Mouse (Mus musculus): ENCODE measurements around the gene Il25. TPM values are rescaled to one million over a fixed set of nuclear protein-coding genes. Genes with fewer than 3 reads are reported as not detected.

Gene Il25
- polyA plus RNA-seq, 1 experiment from 2014 or later = 0.28 TPM

GRCm38 (mm10) chr14:54981934-54982333, 49.4 kb downstream of the Il25 start:
- H3K4me3 ChIP-seq (ENCODE audit: low read depth, low read length) = no peak overlapping the region
- no peak overlapping the region for H3K4me2 ChIP-seq (ENCODE audit: low read length)
- H3K27ac ChIP-seq (ENCODE audit: low read depth) = no peak overlapping the region
- H3K4me1 ChIP-seq (replicated peaks; ENCODE audit: control insufficient read depth, insufficient read depth, low read length) = no peaks in the 10 kb centered on the region
- H3K9ac ChIP-seq (ENCODE audit: low read length) = no peak overlapping the region
- H3K9me3 ChIP-seq (ENCODE audit: control insufficient read depth, low read length) = no peaks in the 10 kb centered on the region
- H3K36me3 ChIP-seq (ENCODE audit: control insufficient read depth, insufficient read depth, low read length) = no peaks in the 10 kb centered on the region
- H3K27me3 ChIP-seq (replicated peaks; ENCODE audit: control insufficient read depth, insufficient read depth, low read length) = no peaks in the 10 kb centered on the region
- no peak for ATAC-seq (replicated peaks; ENCODE audit: low FRiP score, low TSS enrichment, low read depth)
- WGBS = 95% methylated on average over 7 of the region's 7 CpGs
- no peak for DNase-seq (ENCODE audit: low spot score)

MicroRNAs encoded within 50 kb of the gene (microRNA counts, 519-probe panel; counts per million panel counts)
- microRNA mmu-miR-208a = not detected
- microRNA mmu-miR-208b = not detected

Small RNA genes lying within 50 kb of the gene (microRNA-seq; reads per million reads assigned to microRNA genes)
- gene Mir208a (2.0 reads per million, percentile 22 among the genes with 10 or more reads in this experiment), gene Mir208b (21.6 reads per million, percentile 47 among the genes with 10 or more reads in this experiment)

Other genes starting within 250 kb of the Il25 start
- gene 1700123O20Rik, start 246.5 kb upstream of the Il25 start, polyA plus RNA-seq (2014; fragmentation: Nextera tagmentation; extraction: Ambion mirVana) = 83.7 and 90.7 TPM in 2 replicates
- gene Acin1, start 245.8 kb upstream of the Il25 start, polyA plus RNA-seq (2014; fragmentation: Nextera tagmentation; extraction: Ambion mirVana) = 112 TPM in 2 replicates
- 0.09 and 0.12 TPM in 2 replicates for gene Gm29776, start 233.9 kb upstream of the Il25 start, polyA plus RNA-seq (2014; fragmentation: Nextera tagmentation; extraction: Ambion mirVana)
- gene Cebpe, start 220.5 kb upstream of the Il25 start, polyA plus RNA-seq (2014; fragmentation: Nextera tagmentation; extraction: Ambion mirVana) = 0.28 TPM in 1 of 2 replicates, not detected in the other
- 24.0 and 26.7 TPM in 2 replicates for gene Slc7a8, start 150.7 kb upstream of the Il25 start, polyA plus RNA-seq (2014; fragmentation: Nextera tagmentation; extraction: Ambion mirVana)
- not detected in 2 replicates for gene Rnf212b, start 118.6 kb upstream of the Il25 start, polyA plus RNA-seq (2014; fragmentation: Nextera tagmentation; extraction: Ambion mirVana)
- 7.4 and 10.7 TPM in 2 replicates for gene Homez, start 61.7 kb upstream of the Il25 start, polyA plus RNA-seq (2014; fragmentation: Nextera tagmentation; extraction: Ambion mirVana)
- 2.9 and 4.1 TPM in 2 replicates for gene Ppp1r3e, start 55.1 kb upstream of the Il25 start, polyA plus RNA-seq (2014; fragmentation: Nextera tagmentation; extraction: Ambion mirVana)
- gene Bcl2l2, start 49.3 kb upstream of the Il25 start, polyA plus RNA-seq (2014; fragmentation: Nextera tagmentation; extraction: Ambion mirVana) = 5.1 and 5.2 TPM in 2 replicates
- gene Gm20521, start 49.3 kb upstream of the Il25 start, polyA plus RNA-seq (2014; fragmentation: Nextera tagmentation; extraction: Ambion mirVana) = 0.28 TPM in 1 of 2 replicates, not detected in the other
- gene Pabpn1, start 40.2 kb upstream of the Il25 start, polyA plus RNA-seq (2014; fragmentation: Nextera tagmentation; extraction: Ambion mirVana) = 134 and 148 TPM in 2 replicates
- gene Slc22a17, start 19.6 kb upstream of the Il25 start, polyA plus RNA-seq (2014; fragmentation: Nextera tagmentation; extraction: Ambion mirVana) = 32.4 and 34.2 TPM in 2 replicates
- gene Efs, start 6.6 kb upstream of the Il25 start, polyA plus RNA-seq (2014; fragmentation: Nextera tagmentation; extraction: Ambion mirVana) = 31.4 and 31.6 TPM in 2 replicates
- 3.3 and 4.6 TPM in 2 replicates for gene Cmtm5, start 3.6 kb downstream of the Il25 start, polyA plus RNA-seq (2014; fragmentation: Nextera tagmentation; extraction: Ambion mirVana)
- 0.22 and 0.75 TPM in 2 replicates for gene Myh6, start 34.2 kb downstream of the Il25 start, polyA plus RNA-seq (2014; fragmentation: Nextera tagmentation; extraction: Ambion mirVana)
- gene Gm17428, start 44.2 kb downstream of the Il25 start, polyA plus RNA-seq (2014; fragmentation: Nextera tagmentation; extraction: Ambion mirVana) = not detected in 2 replicates
- gene Myh7, start 61.9 kb downstream of the Il25 start, polyA plus RNA-seq (2014; fragmentation: Nextera tagmentation; extraction: Ambion mirVana) = 0.43 and 1.2 TPM in 2 replicates
- 78.5 and 80.1 TPM in 2 replicates for gene Ngdn, start 82.8 kb downstream of the Il25 start, polyA plus RNA-seq (2014; fragmentation: Nextera tagmentation; extraction: Ambion mirVana)
- gene Zfhx2, start 159.6 kb downstream of the Il25 start, polyA plus RNA-seq (2014; fragmentation: Nextera tagmentation; extraction: Ambion mirVana) = 5.0 and 5.4 TPM in 2 replicates
- 20.8 and 24.0 TPM in 2 replicates for gene Thtpa, start 162.1 kb downstream of the Il25 start, polyA plus RNA-seq (2014; fragmentation: Nextera tagmentation; extraction: Ambion mirVana)
- gene Ap1g2, start 173.9 kb downstream of the Il25 start, polyA plus RNA-seq (2014; fragmentation: Nextera tagmentation; extraction: Ambion mirVana) = 44.7 and 49.8 TPM in 2 replicates
- 1.7 and 2.0 TPM in 2 replicates for gene Jph4, start 184.2 kb downstream of the Il25 start, polyA plus RNA-seq (2014; fragmentation: Nextera tagmentation; extraction: Ambion mirVana)

All from intestine, embryonic 14.5 days (tissue).